Mouse (Mus musculus) ES-E14 (cell line): ENCODE measurements around the gene Sesn1.

Experiments
- CHD2 ChIP-seq: IDR thresholded peaks from 2 replicates; pipeline ENCODE4 v1.6.1; 2014; ENCODE audit warnings: mild to moderate bottlenecking, low read depth, low read length, inconsistent platforms
- HCFC1 ChIP-seq: IDR thresholded peaks from 2 replicates; pipeline ENCODE4 v1.6.1; 2012; ENCODE audit warnings: low read length, inconsistent platforms, borderline replicate concordance; ENCODE audit not compliant: insufficient read depth
- MAFK ChIP-seq: IDR thresholded peaks from 2 replicates; pipeline ENCODE4 v1.6.1; 2014; ENCODE audit warnings: mild to moderate bottlenecking, low read depth, low read length, inconsistent platforms; ENCODE audit not compliant: insufficient read depth

GRCm38 (mm10) chr10:41847737-41848136 lies 38.0 kb downstream of the Sesn1 start:
- TF ChIP-seq CHD2 (no peak), HCFC1 (no peak), MAFK (no peak)
